Mouse (Mus musculus): ENCODE results near the gene Rapgef4.

DNA sequence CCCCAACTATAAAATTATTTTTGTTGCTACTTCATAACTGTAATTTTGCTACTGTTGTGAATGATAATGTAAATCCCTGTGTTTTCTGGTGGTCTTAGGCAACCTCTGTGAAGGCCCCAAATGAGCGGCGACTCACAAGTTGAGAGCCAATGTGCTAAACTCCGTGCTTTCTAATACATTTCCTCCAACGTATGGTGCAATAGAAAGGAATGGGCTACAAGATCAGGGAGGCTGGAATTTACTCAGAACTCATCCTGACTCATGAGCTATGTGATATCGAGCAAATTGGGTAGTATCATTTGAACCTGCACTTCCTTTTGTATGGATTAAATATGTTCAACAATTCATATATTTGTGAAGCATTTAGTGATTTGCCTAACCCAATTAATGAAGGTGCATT, 299.5 kb downstream of the Rapgef4 start:
- TF ChIP-seq CTCF (IDR thresholded peaks at IDR 0.05; ENCODE audit: borderline replicate concordance, extremely low read depth, insufficient read depth, insufficient read length) (no peak), POLR2A (IDR thresholded peaks at IDR 0.05; ENCODE audit: borderline replicate concordance, extremely low read depth, insufficient read depth, insufficient read length, poor library complexity, severe bottlenecking) (no peak)

Measured in brain, embryonic 14.5 days (tissue).